Mouse (Mus musculus) thymus, adult 2 months (tissue): Measurements from ENCODE around the gene Dennd1a.

Experiments
- CTCF ChIP-seq: fragments of 200-500 bp; IDR thresholded peaks from 2 replicates; pipeline ENCODE4 v1.5.1; 2012; ENCODE audit warnings: mild to moderate bottlenecking, control low read depth, low read length, moderate library complexity, borderline replicate concordance; ENCODE audit not compliant: control insufficient read depth, poor library complexity, insufficient read depth; ENCODE audit errors: extremely low read depth
- POLR2A ChIP-seq: fragments of 200-500 bp; IDR thresholded peaks from 2 replicates; pipeline ENCODE4 v1.6.1; 2012; ENCODE audit warnings: mild to moderate bottlenecking, low read length, control low read depth, moderate library complexity; ENCODE audit not compliant: control insufficient read depth, poor library complexity, insufficient read depth; ENCODE audit errors: extremely low read depth

GRCm38 (mm10) chr2:37855226-37855625 is 432.0 kb downstream of the Dennd1a start:
- TF ChIP-seq CTCF: no peak
- TF ChIP-seq POLR2A: no peak
